Mouse (Mus musculus): ENCODE measurements around the gene Gm20388. TPM values are rescaled to one million over a fixed set of nuclear protein-coding genes. Genes with fewer than 3 reads are reported as not detected.

Gene Gm20388
- polyA plus RNA-seq, 1 experiment, result 28.1 TPM

- Histone ChIP-seq H3K4me1 (ENCODE audit: control insufficient read depth, insufficient read depth, low read length) (no peaks in the 10 kb centered on the region), H3K4me3 (ENCODE audit: low read depth, low read length) (no peak overlapping the region), H3K9ac (ENCODE audit: low read depth, poor library complexity, severe bottlenecking) (no peak overlapping the region), H3K36me3 (ENCODE audit: control insufficient read depth, insufficient read depth, low read length, poor library complexity, severe bottlenecking) (peaks cover 56% of the 10 kb centered on the region), H3K27me3 (ENCODE audit: control insufficient read depth, insufficient read depth, low read length, poor library complexity, severe bottlenecking) (no peaks in the 10 kb centered on the region), H3K9me3 (replicated peaks; ENCODE audit: control insufficient read depth, insufficient read depth, low read length, poor library complexity, severe bottlenecking) (no peaks in the 10 kb centered on the region; the same call in 1 of the 2 replicates), H3K27ac (ENCODE audit: insufficient read depth, low read length) (no peak overlapping the region)
- TF ChIP-seq EP300 (IDR thresholded peaks at IDR 0.05; ENCODE audit: insufficient read depth, low read depth, low read length) (no peak), CTCF (IDR thresholded peaks at IDR 0.05; ENCODE audit: low read depth, low read length) (no peak), POLR2A (IDR thresholded peaks at IDR 0.05; ENCODE audit: insufficient read depth, low read length) (no peak)
These were observed 3587.1 kb downstream of the Gm20388 start for GRCm38 (mm10) chr8:123497699-123498098.

- no peaks in the 10 kb centered on the region for H3K27me3 ChIP-seq (ENCODE audit: control insufficient read depth, insufficient read depth, low read length, poor library complexity, severe bottlenecking)
- H3K9ac ChIP-seq (ENCODE audit: low read depth, poor library complexity, severe bottlenecking), result no peak overlapping the region
- H3K27ac ChIP-seq (ENCODE audit: insufficient read depth, low read length), result no peak overlapping the region
- H3K36me3 ChIP-seq (ENCODE audit: control insufficient read depth, insufficient read depth, low read length, poor library complexity, severe bottlenecking), result peaks cover 45% of the 10 kb centered on the region
- H3K9me3 ChIP-seq (replicated peaks; ENCODE audit: control insufficient read depth, insufficient read depth, low read length, poor library complexity, severe bottlenecking), result no peaks in the 10 kb centered on the region; the same call in 1 of the 2 replicates
- no peak for TF ChIP-seq POLR2A (IDR thresholded peaks at IDR 0.05; ENCODE audit: insufficient read depth, low read length)
- no peak for TF ChIP-seq EP300 (IDR thresholded peaks at IDR 0.05; ENCODE audit: insufficient read depth, low read depth, low read length)
- TF ChIP-seq CTCF (IDR thresholded peaks at IDR 0.05; ENCODE audit: low read depth, low read length), result no peak
- no peaks in the 10 kb centered on the region for H3K4me1 ChIP-seq (ENCODE audit: control insufficient read depth, insufficient read depth, low read length)
- H3K4me3 ChIP-seq (ENCODE audit: low read depth, low read length), result no peak overlapping the region
These were observed 3588.3 kb downstream of the Gm20388 start for GRCm38 (mm10) chr8:123498963-123499362.

- TF ChIP-seq CTCF (IDR thresholded peaks at IDR 0.05; ENCODE audit: low read depth, low read length), result no peak
- no peak for TF ChIP-seq EP300 (IDR thresholded peaks at IDR 0.05; ENCODE audit: insufficient read depth, low read depth, low read length)
- TF ChIP-seq POLR2A (IDR thresholded peaks at IDR 0.05; ENCODE audit: insufficient read depth, low read length), result no peak
- Histone ChIP-seq H3K36me3 (ENCODE audit: control insufficient read depth, insufficient read depth, low read length, poor library complexity, severe bottlenecking) (peaks cover 39% of the 10 kb centered on the region), H3K9me3 (replicated peaks; ENCODE audit: control insufficient read depth, insufficient read depth, low read length, poor library complexity, severe bottlenecking) (no peaks in the 10 kb centered on the region; the same call in 1 of the 2 replicates), H3K4me1 (ENCODE audit: control insufficient read depth, insufficient read depth, low read length) (no peaks in the 10 kb centered on the region), H3K27me3 (ENCODE audit: control insufficient read depth, insufficient read depth, low read length, poor library complexity, severe bottlenecking) (no peaks in the 10 kb centered on the region), H3K27ac (ENCODE audit: insufficient read depth, low read length) (no peak overlapping the region), H3K9ac (ENCODE audit: low read depth, poor library complexity, severe bottlenecking) (no peak overlapping the region), H3K4me3 (ENCODE audit: low read depth, low read length) (no peak overlapping the region)
These were observed 3588.9 kb downstream of the Gm20388 start for GRCm38 (mm10) chr8:123499556-123499955.

- H3K4me3 ChIP-seq (ENCODE audit: low read depth, low read length), result no peak overlapping the region
- H3K36me3 ChIP-seq (ENCODE audit: control insufficient read depth, insufficient read depth, low read length, poor library complexity, severe bottlenecking), result peaks cover 21% of the 10 kb centered on the region
- H3K9ac ChIP-seq (ENCODE audit: low read depth, poor library complexity, severe bottlenecking), result no peak overlapping the region
- H3K27ac ChIP-seq (ENCODE audit: insufficient read depth, low read length), result no peak overlapping the region
- H3K27me3 ChIP-seq (ENCODE audit: control insufficient read depth, insufficient read depth, low read length, poor library complexity, severe bottlenecking), result no peaks in the 10 kb centered on the region
- H3K4me1 ChIP-seq (ENCODE audit: control insufficient read depth, insufficient read depth, low read length), result no peaks in the 10 kb centered on the region
- no peak for TF ChIP-seq POLR2A (IDR thresholded peaks at IDR 0.05; ENCODE audit: insufficient read depth, low read length)
- TF ChIP-seq CTCF (IDR thresholded peaks at IDR 0.05; ENCODE audit: low read depth, low read length), result no peak
- TF ChIP-seq EP300 (IDR thresholded peaks at IDR 0.05; ENCODE audit: insufficient read depth, low read depth, low read length), result no peak
- no peaks in the 10 kb centered on the region; the same call in 1 of the 2 replicates for H3K9me3 ChIP-seq (replicated peaks; ENCODE audit: control insufficient read depth, insufficient read depth, low read length, poor library complexity, severe bottlenecking)
These were observed 3591.6 kb downstream of the Gm20388 start for GRCm38 (mm10) chr8:123502192-123502591.

GRCm38 (mm10) chr8:123503801-123504467 lies 3593.3 kb downstream of the Gm20388 start:
- H3K9me3 ChIP-seq (replicated peaks; ENCODE audit: control insufficient read depth, insufficient read depth, low read length, poor library complexity, severe bottlenecking), result no peaks in the 10 kb centered on the region
- no peak overlapping the region for H3K9ac ChIP-seq (ENCODE audit: low read depth, poor library complexity, severe bottlenecking)
- peaks cover 15% of the 10 kb centered on the region; the same call in 1 of the 2 replicates for H3K36me3 ChIP-seq (ENCODE audit: control insufficient read depth, insufficient read depth, low read length, poor library complexity, severe bottlenecking)
- TF ChIP-seq EP300 (IDR thresholded peaks at IDR 0.05; ENCODE audit: insufficient read depth, low read depth, low read length) (no peak), CTCF (IDR thresholded peaks at IDR 0.05; ENCODE audit: low read depth, low read length) (no peak), POLR2A (IDR thresholded peaks at IDR 0.05; ENCODE audit: insufficient read depth, low read length) (no peak)
- H3K27ac ChIP-seq (ENCODE audit: insufficient read depth, low read length), result no peak overlapping the region
- H3K27me3 ChIP-seq (ENCODE audit: control insufficient read depth, insufficient read depth, low read length, poor library complexity, severe bottlenecking), result no peaks in the 10 kb centered on the region
- no peak overlapping the region for H3K4me3 ChIP-seq (ENCODE audit: low read depth, low read length)
- H3K4me1 ChIP-seq (ENCODE audit: control insufficient read depth, insufficient read depth, low read length), result no peaks in the 10 kb centered on the region

GRCm38 (mm10) chr8:123504591-123505195 lies 3594.1 kb downstream of the Gm20388 start:
- Histone ChIP-seq H3K4me3 (ENCODE audit: low read depth, low read length) (no peak overlapping the region), H3K27me3 (ENCODE audit: control insufficient read depth, insufficient read depth, low read length, poor library complexity, severe bottlenecking) (no peaks in the 10 kb centered on the region), H3K4me1 (ENCODE audit: control insufficient read depth, insufficient read depth, low read length) (no peaks in the 10 kb centered on the region), H3K9me3 (replicated peaks; ENCODE audit: control insufficient read depth, insufficient read depth, low read length, poor library complexity, severe bottlenecking) (no peaks in the 10 kb centered on the region), H3K9ac (ENCODE audit: low read depth, poor library complexity, severe bottlenecking) (no peak overlapping the region), H3K36me3 (ENCODE audit: control insufficient read depth, insufficient read depth, low read length, poor library complexity, severe bottlenecking) (peaks cover 15% of the 10 kb centered on the region; the same call in 1 of the 2 replicates), H3K27ac (ENCODE audit: insufficient read depth, low read length) (no peak overlapping the region)
- TF ChIP-seq CTCF (IDR thresholded peaks at IDR 0.05; ENCODE audit: low read depth, low read length), result no peak
- no peak for TF ChIP-seq EP300 (IDR thresholded peaks at IDR 0.05; ENCODE audit: insufficient read depth, low read depth, low read length)
- no peak for TF ChIP-seq POLR2A (IDR thresholded peaks at IDR 0.05; ENCODE audit: insufficient read depth, low read length)

Data from ES-Bruce4 (cell line).